Mouse (Mus musculus) megakaryocyte, embryonic 14.5 days (primary cell): ENCODE data around the gene Rsl1d1.

Experiments
- FLI1 ChIP-seq: IDR thresholded peaks from 2 replicates; pipeline ENCODE4 v1.6.1; 2012; ENCODE audit warnings: low read length, inconsistent platforms, mixed read lengths
- GATA1 ChIP-seq: IDR thresholded peaks from 3 replicates; pipeline ENCODE4 v1.6.1; 2012; ENCODE audit warnings: mixed read lengths, low read length, inconsistent platforms, borderline replicate concordance

GRCm38 (mm10) chr16:11164695-11165255, 38.4 kb downstream of the Rsl1d1 start:
- no peak for TF ChIP-seq FLI1
- TF ChIP-seq GATA1: no peak
